Mouse (Mus musculus): ENCODE results near the gene Slc25a47.

DNA sequence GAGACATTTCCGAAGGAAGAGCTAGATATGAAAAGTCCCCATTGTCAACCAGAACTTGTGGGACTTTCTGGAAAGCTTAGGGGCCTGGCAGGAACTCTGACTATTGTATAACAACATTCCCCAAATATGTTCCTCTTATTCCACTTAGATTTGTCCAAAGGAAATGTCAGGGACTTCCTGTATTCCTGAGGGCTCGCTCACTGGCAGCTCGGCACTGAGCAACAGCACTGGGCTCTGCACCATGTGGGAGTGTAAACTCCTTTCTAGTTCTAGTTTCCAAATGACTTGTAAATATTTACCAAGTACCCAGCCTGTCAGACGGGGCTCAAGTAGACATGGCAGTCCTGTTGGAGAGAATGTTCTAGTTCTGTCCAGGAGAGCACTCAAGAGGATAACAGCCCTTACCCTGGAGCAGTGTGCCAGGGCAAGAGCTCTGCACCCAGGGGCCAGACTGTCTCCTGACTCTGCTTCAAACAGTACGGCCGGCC lies 29.2 kb downstream of the Slc25a47 start:
- no peak for TF ChIP-seq CTCF (IDR thresholded peaks at IDR 0.05)
- no peak for TF ChIP-seq EP300 (IDR thresholded peaks at IDR 0.05; ENCODE audit: insufficient read depth, low read depth, low read length)

All from heart, adult 2 months (tissue).